Mouse (Mus musculus): ENCODE measurements around the gene Sgcg.

Sgcg gene

GRCm38 (mm10) chr14:61258352-61258751 lies at the start of gene Sgcg:
Sgcg (minus strand) TSS chr14:61258490.
- TF ChIP-seq POU5F1 (IDR thresholded peaks at IDR 0.05; ENCODE audit: borderline replicate concordance, low read length) = no peak
- TF ChIP-seq NANOG (IDR thresholded peaks at IDR 0.05; ENCODE audit: borderline replicate concordance, low read length) = no peak
- TF ChIP-seq CTCF (conservative IDR thresholded peaks at IDR 0.05; ENCODE audit: low read length) = no peak
- Histone ChIP-seq H3K4me1 (replicated peaks; ENCODE audit: low read depth, low read length) (no peaks in the 10 kb centered on the region), H3K36me3 (ENCODE audit: insufficient read depth, low read length) (no peaks in the 10 kb centered on the region), H3K9me3 (ENCODE audit: low read length) (peaks cover 5% of the 10 kb centered on the region; the same call in 1 of the 2 replicates), H3K27me3 (ENCODE audit: insufficient read depth, low read length) (no peaks in the 10 kb centered on the region), H3K4me3 (replicated peaks; ENCODE audit: low read length) (no peak within 1 kb of the TSS)

DNA sequence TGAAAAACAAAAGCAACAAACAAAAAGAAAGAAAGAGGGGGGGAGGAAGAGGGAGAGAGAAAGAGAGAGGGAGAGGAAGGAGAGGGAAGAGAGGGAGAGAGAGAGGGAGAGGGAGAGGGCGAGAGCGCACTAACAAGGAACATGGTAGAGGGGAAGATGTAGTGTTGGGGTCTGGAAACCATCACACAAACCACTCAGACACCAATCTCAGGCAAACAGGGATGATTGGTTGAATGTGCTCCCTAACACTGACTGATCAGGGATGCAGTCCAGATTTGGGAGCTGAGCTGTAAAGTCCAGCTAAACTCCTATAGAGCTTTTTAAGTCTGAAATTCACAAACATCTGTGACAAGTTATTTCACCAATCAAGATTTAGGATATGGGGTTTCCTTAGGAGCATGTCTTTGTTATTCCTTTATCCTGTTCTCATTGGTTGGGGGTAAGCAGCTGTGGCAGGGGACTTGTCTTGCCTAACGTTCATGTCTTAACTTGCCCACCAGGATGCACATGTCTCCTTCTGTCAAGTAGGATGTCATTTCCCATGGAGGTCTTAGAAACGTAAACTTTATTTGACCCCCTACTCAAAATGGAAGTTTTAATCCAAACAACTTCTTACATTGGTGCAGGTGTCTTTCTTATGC lies 45.8 kb upstream of the Sgcg start:
- no peaks in the 10 kb centered on the region for H3K27me3 ChIP-seq (ENCODE audit: insufficient read depth, low read length)
- H3K4me1 ChIP-seq (replicated peaks; ENCODE audit: low read depth, low read length) = no peaks in the 10 kb centered on the region
- no peak for TF ChIP-seq POU5F1 (IDR thresholded peaks at IDR 0.05; ENCODE audit: borderline replicate concordance, low read length)
- no peak for TF ChIP-seq CTCF (conservative IDR thresholded peaks at IDR 0.05; ENCODE audit: low read length)
- TF ChIP-seq NANOG (IDR thresholded peaks at IDR 0.05; ENCODE audit: borderline replicate concordance, low read length) = no peak
- H3K4me3 ChIP-seq (replicated peaks; ENCODE audit: low read length) = no peak overlapping the region
- H3K9me3 ChIP-seq (ENCODE audit: low read length) = peaks cover 4% of the 10 kb centered on the region
- no peaks in the 10 kb centered on the region for H3K36me3 ChIP-seq (ENCODE audit: insufficient read depth, low read length)

- H3K4me1 ChIP-seq (replicated peaks; ENCODE audit: low read depth, low read length) = no peaks in the 10 kb centered on the region
- no peaks in the 10 kb centered on the region for H3K27me3 ChIP-seq (ENCODE audit: insufficient read depth, low read length)
- peaks cover 4% of the 10 kb centered on the region for H3K9me3 ChIP-seq (ENCODE audit: low read length)
- H3K36me3 ChIP-seq (ENCODE audit: insufficient read depth, low read length) = no peaks in the 10 kb centered on the region
- H3K4me3 ChIP-seq (replicated peaks; ENCODE audit: low read length) = no peak overlapping the region
- no peak for TF ChIP-seq POU5F1 (IDR thresholded peaks at IDR 0.05; ENCODE audit: borderline replicate concordance, low read length)
- no peak for TF ChIP-seq NANOG (IDR thresholded peaks at IDR 0.05; ENCODE audit: borderline replicate concordance, low read length)
- TF ChIP-seq CTCF (conservative IDR thresholded peaks at IDR 0.05; ENCODE audit: low read length) = no peak
These were observed 44.1 kb upstream of the Sgcg start for GRCm38 (mm10) chr14:61302428-61302827.

- Histone ChIP-seq H3K27me3 (ENCODE audit: insufficient read depth, low read length) (no peaks in the 10 kb centered on the region), H3K36me3 (ENCODE audit: insufficient read depth, low read length) (no peaks in the 10 kb centered on the region), H3K4me1 (replicated peaks; ENCODE audit: low read depth, low read length) (no peaks in the 10 kb centered on the region), H3K9me3 (ENCODE audit: low read length) (peaks cover 4% of the 10 kb centered on the region), H3K4me3 (replicated peaks; ENCODE audit: low read length) (no peak overlapping the region)
- TF ChIP-seq CTCF (conservative IDR thresholded peaks at IDR 0.05; ENCODE audit: low read length) = no peak
- no peak for TF ChIP-seq NANOG (IDR thresholded peaks at IDR 0.05; ENCODE audit: borderline replicate concordance, low read length)
- TF ChIP-seq POU5F1 (IDR thresholded peaks at IDR 0.05; ENCODE audit: borderline replicate concordance, low read length) = no peak
These were observed 43.0 kb upstream of the Sgcg start for GRCm38 (mm10) chr14:61301323-61301722.

- no peak overlapping the region for H3K4me3 ChIP-seq (replicated peaks; ENCODE audit: low read length)
- no peaks in the 10 kb centered on the region for H3K27me3 ChIP-seq (ENCODE audit: insufficient read depth, low read length)
- H3K4me1 ChIP-seq (replicated peaks; ENCODE audit: low read depth, low read length) = no peaks in the 10 kb centered on the region
- peaks cover 4% of the 10 kb centered on the region for H3K9me3 ChIP-seq (ENCODE audit: low read length)
- TF ChIP-seq NANOG (IDR thresholded peaks at IDR 0.05; ENCODE audit: borderline replicate concordance, low read length) (no peak), POU5F1 (IDR thresholded peaks at IDR 0.05; ENCODE audit: borderline replicate concordance, low read length) (no peak), CTCF (conservative IDR thresholded peaks at IDR 0.05; ENCODE audit: low read length) (no peak)
- no peaks in the 10 kb centered on the region for H3K36me3 ChIP-seq (ENCODE audit: insufficient read depth, low read length)
These were observed 41.5 kb upstream of the Sgcg start for GRCm38 (mm10) chr14:61299810-61300209.

DNA sequence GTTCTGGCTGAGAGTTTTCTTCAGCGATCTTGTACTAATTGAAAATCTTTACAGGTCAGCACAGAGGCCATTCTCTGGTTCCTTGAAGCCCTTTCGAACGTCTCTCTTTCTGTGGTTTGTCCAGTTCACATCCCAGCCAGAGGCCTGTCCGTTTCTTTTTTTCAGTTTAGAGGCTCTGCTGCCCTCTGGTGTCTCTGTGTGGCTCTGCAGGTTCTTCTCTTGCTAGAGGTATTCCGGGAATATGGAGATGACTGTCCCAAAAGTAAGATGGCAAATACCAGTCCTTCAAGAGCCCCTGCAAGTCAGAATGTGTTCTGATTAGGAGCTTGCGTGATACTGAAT lies 36.4 kb upstream of the Sgcg start:
- Histone ChIP-seq H3K9me3 (ENCODE audit: low read length) (no peaks in the 10 kb centered on the region), H3K36me3 (ENCODE audit: insufficient read depth, low read length) (no peaks in the 10 kb centered on the region), H3K4me1 (replicated peaks; ENCODE audit: low read depth, low read length) (no peaks in the 10 kb centered on the region), H3K4me3 (replicated peaks; ENCODE audit: low read length) (no peak overlapping the region), H3K27me3 (ENCODE audit: insufficient read depth, low read length) (no peaks in the 10 kb centered on the region)
- TF ChIP-seq CTCF (conservative IDR thresholded peaks at IDR 0.05; ENCODE audit: low read length) (peak; percentile 36; the same call in 1 of the 2 replicates), POU5F1 (IDR thresholded peaks at IDR 0.05; ENCODE audit: borderline replicate concordance, low read length) (no peak), NANOG (IDR thresholded peaks at IDR 0.05; ENCODE audit: borderline replicate concordance, low read length) (no peak)

DNA sequence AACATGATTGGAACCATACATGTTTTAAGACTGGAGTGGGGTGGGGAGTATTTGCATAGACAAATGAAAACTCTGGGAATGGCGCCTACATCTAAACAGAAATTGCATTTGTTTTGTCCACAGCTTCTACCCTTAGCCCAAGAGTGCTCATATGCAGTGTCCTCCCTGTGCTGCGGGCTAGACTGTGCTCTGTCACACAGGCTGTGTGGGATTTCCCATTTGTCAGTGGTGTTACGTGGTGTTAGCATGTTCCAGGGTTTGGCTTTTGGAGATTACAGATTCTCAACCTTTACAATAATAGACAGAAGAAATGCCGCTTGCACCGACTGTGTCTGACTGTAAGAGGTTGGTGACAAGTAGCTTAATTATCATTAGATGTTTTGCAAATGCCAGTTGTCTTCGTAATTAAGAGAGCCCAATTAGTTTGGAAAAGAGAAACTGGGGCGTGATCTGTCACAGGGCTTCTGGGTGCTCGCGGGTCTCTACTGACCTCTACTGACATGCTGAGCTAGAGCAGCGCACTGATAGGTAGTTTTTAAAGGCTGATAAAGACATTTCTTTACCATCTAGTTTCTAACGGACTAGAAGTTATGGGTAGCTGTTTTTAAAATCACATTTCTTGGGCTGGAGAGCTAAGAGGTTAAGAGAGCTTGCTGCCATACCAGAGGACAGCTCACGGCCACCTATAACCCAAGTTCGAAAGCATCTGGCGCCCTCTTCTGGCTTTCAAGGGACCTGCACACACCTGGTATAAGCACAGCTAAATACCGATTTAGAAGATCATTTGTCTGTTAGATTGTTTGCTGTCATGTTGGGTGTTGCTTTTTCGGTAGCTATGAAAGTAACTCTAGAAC lies 35.8 kb upstream of the Sgcg start:
- no peaks in the 10 kb centered on the region for H3K9me3 ChIP-seq (ENCODE audit: low read length)
- H3K4me3 ChIP-seq (replicated peaks; ENCODE audit: low read length) = no peak overlapping the region
- TF ChIP-seq CTCF (conservative IDR thresholded peaks at IDR 0.05; ENCODE audit: low read length) (peak; percentile 51), POU5F1 (IDR thresholded peaks at IDR 0.05; ENCODE audit: borderline replicate concordance, low read length) (no peak), NANOG (IDR thresholded peaks at IDR 0.05; ENCODE audit: borderline replicate concordance, low read length) (no peak)
- no peaks in the 10 kb centered on the region for H3K4me1 ChIP-seq (replicated peaks; ENCODE audit: low read depth, low read length)
- H3K36me3 ChIP-seq (ENCODE audit: insufficient read depth, low read length) = no peaks in the 10 kb centered on the region
- no peaks in the 10 kb centered on the region for H3K27me3 ChIP-seq (ENCODE audit: insufficient read depth, low read length)

DNA sequence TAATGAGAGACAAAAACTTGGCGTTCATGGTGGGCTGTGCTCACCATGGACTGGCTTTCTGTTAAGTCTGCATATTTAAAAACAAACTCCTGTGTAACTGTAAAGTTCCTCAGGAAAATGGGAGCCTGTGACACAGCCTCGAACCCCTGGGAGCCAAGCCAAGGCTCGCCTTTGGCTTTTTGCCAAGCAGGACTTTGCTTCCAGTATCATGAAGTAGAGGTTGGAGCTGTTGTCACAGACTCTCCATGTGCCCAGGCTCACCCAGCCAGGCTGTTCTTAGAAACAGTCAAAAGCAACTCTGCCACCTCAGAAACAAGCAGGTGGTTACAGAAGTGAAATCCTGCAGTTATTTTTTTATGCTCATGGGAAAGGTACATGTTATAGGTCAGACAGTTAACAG lies 32.4 kb upstream of the Sgcg start:
- Histone ChIP-seq H3K4me1 (replicated peaks; ENCODE audit: low read depth, low read length) (no peaks in the 10 kb centered on the region), H3K36me3 (ENCODE audit: insufficient read depth, low read length) (no peaks in the 10 kb centered on the region), H3K9me3 (ENCODE audit: low read length) (no peaks in the 10 kb centered on the region), H3K27me3 (ENCODE audit: insufficient read depth, low read length) (no peaks in the 10 kb centered on the region), H3K4me3 (replicated peaks; ENCODE audit: low read length) (no peak overlapping the region)
- no peak for TF ChIP-seq NANOG (IDR thresholded peaks at IDR 0.05; ENCODE audit: borderline replicate concordance, low read length)
- TF ChIP-seq CTCF (conservative IDR thresholded peaks at IDR 0.05; ENCODE audit: low read length) = no peak
- TF ChIP-seq POU5F1 (IDR thresholded peaks at IDR 0.05; ENCODE audit: borderline replicate concordance, low read length) = no peak
